Mouse (Mus musculus): ENCODE results near the gene Samm50.

GRCm38 (mm10) chr15:84217969-84218782, 26.1 kb downstream of the Samm50 start:
- no peak for TF ChIP-seq CTCF (IDR thresholded peaks at IDR 0.05)
- TF ChIP-seq EP300 (IDR thresholded peaks at IDR 0.05), result no peak
